Mouse (Mus musculus): ENCODE results near the gene 1700001O22Rik. TPM values are rescaled to one million over a fixed set of nuclear protein-coding genes. Genes with fewer than 3 reads are reported as not detected.

Gene 1700001O22Rik
- polyA plus RNA-seq, 1 experiment, result 1.9 TPM

- DNase-seq (ENCODE audit: low read depth), result no peak
- TF ChIP-seq POLR2A (IDR thresholded peaks at IDR 0.05; ENCODE audit: borderline replicate concordance, extremely low read depth, insufficient read depth, insufficient read length, poor library complexity, severe bottlenecking), result no peak
- TF ChIP-seq CTCF (IDR thresholded peaks at IDR 0.05; ENCODE audit: borderline replicate concordance, extremely low read depth, insufficient read depth, insufficient read length), result no peak
Measured at GRCm38 (mm10) chr2:30810573-30810972, 7.1 kb upstream of the 1700001O22Rik start.

- DNase-seq (ENCODE audit: low read depth), result no peak
- TF ChIP-seq POLR2A (IDR thresholded peaks at IDR 0.05; ENCODE audit: borderline replicate concordance, extremely low read depth, insufficient read depth, insufficient read length, poor library complexity, severe bottlenecking) (no peak), CTCF (IDR thresholded peaks at IDR 0.05; ENCODE audit: borderline replicate concordance, extremely low read depth, insufficient read depth, insufficient read length) (no peak)
Measured at GRCm38 (mm10) chr2:30809503-30809902, 6.0 kb upstream of the 1700001O22Rik start.

DNA sequence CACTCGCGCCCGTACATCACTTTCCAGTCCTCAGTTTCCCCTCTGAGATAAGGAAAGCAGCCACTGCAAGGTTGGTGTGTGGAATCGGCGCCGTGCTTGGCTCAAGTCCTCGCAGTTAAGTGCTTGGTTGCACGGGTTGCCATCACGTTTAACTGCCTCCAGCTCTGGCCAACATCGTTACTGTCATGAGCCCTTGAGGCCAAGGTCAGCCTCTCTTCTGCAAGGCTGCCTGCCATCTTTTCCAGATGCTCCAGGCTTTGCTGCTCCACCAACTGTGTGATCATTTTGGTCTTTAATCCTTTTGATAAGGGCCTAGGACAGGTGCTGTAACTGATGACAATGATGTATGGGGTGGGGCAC, 4.8 kb upstream of the 1700001O22Rik start:
- TF ChIP-seq CTCF (IDR thresholded peaks at IDR 0.05; ENCODE audit: borderline replicate concordance, extremely low read depth, insufficient read depth, insufficient read length) (no peak), POLR2A (IDR thresholded peaks at IDR 0.05; ENCODE audit: borderline replicate concordance, extremely low read depth, insufficient read depth, insufficient read length, poor library complexity, severe bottlenecking) (no peak)
- DNase-seq (ENCODE audit: low read depth), result no peak

GRCm38 (mm10) chr2:30807648-30808295, 4.3 kb upstream of the 1700001O22Rik start, which contains the start of gene Ntmt1:
Gene Ntmt1 (plus strand): TSS chr2:30807826.
- TF ChIP-seq CTCF (IDR thresholded peaks at IDR 0.05; ENCODE audit: borderline replicate concordance, extremely low read depth, insufficient read depth, insufficient read length) (no peak), POLR2A (IDR thresholded peaks at IDR 0.05; ENCODE audit: borderline replicate concordance, extremely low read depth, insufficient read depth, insufficient read length, poor library complexity, severe bottlenecking) (peak; percentile 83; the same call in 1 of the 2 replicates)
- peak; percentile 100 for DNase-seq (ENCODE audit: low read depth)

DNA sequence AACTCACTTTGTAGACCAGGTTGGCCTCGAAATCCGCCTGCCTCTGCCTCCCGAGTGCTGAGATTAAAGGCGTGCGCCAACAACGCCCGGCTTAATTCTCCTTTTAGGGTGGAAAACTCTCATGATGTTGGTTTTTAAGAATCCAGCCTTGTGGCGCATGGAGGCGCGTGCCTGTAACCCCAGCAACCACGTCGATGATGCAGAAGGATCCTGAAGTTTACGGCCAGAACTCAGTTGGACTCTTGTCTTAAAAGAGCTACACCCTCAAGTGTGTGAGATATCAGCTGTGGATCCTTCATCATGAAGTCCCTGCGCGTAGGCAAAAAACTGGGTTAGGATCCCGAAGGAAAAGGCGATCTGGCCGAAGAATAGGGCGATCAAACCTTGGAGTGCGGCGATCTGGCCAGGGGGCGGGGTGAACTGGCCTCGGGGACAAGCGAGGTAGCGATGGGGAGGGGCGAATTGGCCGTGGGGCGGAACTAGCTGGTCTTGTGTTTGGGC, 3.7 kb upstream of the 1700001O22Rik start:
- TF ChIP-seq POLR2A (IDR thresholded peaks at IDR 0.05; ENCODE audit: borderline replicate concordance, extremely low read depth, insufficient read depth, insufficient read length, poor library complexity, severe bottlenecking) (no peak), CTCF (IDR thresholded peaks at IDR 0.05; ENCODE audit: borderline replicate concordance, extremely low read depth, insufficient read depth, insufficient read length) (no peak)
- no peak for DNase-seq (ENCODE audit: low read depth)

GRCm38 (mm10) chr2:30805983-30806382, 2.5 kb upstream of the 1700001O22Rik start:
- TF ChIP-seq CTCF (IDR thresholded peaks at IDR 0.05; ENCODE audit: borderline replicate concordance, extremely low read depth, insufficient read depth, insufficient read length) (no peak), POLR2A (IDR thresholded peaks at IDR 0.05; ENCODE audit: borderline replicate concordance, extremely low read depth, insufficient read depth, insufficient read length, poor library complexity, severe bottlenecking) (no peak)
- DNase-seq (ENCODE audit: low read depth), result peak; percentile 40

DNA sequence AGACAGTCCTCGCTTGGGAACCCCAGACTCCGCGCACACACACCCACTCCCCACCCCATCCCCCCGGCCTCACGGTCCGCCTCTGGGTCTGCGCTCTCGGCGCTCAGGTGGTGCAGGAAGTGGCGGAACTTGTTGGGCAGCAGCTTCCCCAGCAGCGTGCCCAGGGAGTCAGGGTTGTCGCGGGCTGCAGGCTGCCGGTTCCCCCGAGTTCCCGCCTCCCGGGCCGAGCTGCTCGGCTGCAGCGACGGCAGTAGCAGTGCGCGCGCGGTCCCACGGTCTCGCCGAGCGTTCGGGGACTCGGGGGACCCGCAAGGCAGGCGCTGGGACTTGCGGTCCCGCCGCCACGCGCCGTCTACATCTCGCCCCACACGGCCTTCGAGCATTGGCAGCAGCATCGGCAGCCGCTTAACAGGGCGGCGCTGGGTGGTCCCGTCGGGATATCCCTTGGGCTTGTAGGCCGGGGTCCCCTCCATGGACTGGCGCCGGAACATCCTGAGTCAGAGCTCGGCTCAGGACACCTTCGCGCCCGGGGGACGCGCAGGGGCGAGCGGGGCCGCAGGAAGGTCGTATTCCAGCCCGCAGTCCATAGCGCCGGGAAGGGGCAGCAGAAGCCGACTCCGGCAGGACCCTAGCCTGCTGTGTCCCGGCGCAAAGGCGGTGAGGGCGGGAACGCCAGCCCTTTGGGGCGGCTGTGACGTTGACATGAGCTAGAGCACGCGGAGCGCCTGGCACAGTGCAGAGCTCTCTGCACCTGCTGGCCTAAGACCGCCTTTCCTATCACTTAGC, 2.2 kb downstream of the 1700001O22Rik start:
- DNase-seq (ENCODE audit: low read depth), result peak; percentile 65
- TF ChIP-seq POLR2A (IDR thresholded peaks at IDR 0.05; ENCODE audit: borderline replicate concordance, extremely low read depth, insufficient read depth, insufficient read length, poor library complexity, severe bottlenecking) (no peak), CTCF (IDR thresholded peaks at IDR 0.05; ENCODE audit: borderline replicate concordance, extremely low read depth, insufficient read depth, insufficient read length) (no peak)

DNA sequence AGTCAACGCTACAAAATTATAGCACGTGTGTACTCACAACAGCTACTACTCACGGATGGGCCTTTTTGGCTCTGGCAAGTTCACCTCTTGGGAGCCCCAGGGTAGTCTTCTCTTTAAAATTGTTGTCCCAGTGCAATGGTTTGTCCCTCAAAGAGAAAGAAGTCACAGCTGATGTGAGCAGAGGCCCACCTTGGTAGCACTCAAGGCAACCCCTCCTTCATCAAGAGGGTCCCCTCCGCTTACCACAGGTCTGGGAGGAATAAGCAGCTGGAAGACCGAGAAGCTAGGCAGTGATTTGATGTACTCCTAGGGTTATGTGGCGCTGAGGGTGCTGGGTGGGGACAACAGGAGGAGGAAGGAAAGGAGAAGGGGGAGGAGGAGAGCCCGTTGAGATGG, 2.8 kb downstream of the 1700001O22Rik start:
- no peak for DNase-seq (ENCODE audit: low read depth)
- TF ChIP-seq POLR2A (IDR thresholded peaks at IDR 0.05; ENCODE audit: borderline replicate concordance, extremely low read depth, insufficient read depth, insufficient read length, poor library complexity, severe bottlenecking) (no peak), CTCF (IDR thresholded peaks at IDR 0.05; ENCODE audit: borderline replicate concordance, extremely low read depth, insufficient read depth, insufficient read length) (no peak)

- no peak for TF ChIP-seq POLR2A (IDR thresholded peaks at IDR 0.05; ENCODE audit: borderline replicate concordance, extremely low read depth, insufficient read depth, insufficient read length, poor library complexity, severe bottlenecking)
- no peak for TF ChIP-seq CTCF (IDR thresholded peaks at IDR 0.05; ENCODE audit: borderline replicate concordance, extremely low read depth, insufficient read depth, insufficient read length)
- no peak for DNase-seq (ENCODE audit: low read depth)
Measured at GRCm38 (mm10) chr2:30799456-30799855, 4.0 kb downstream of the 1700001O22Rik start.

GRCm38 (mm10) chr2:30796382-30796781, 7.1 kb downstream of the 1700001O22Rik start:
- DNase-seq (ENCODE audit: low read depth), result peak; percentile 98
- TF ChIP-seq CTCF (IDR thresholded peaks at IDR 0.05; ENCODE audit: borderline replicate concordance, extremely low read depth, insufficient read depth, insufficient read length), result no peak
- TF ChIP-seq POLR2A (IDR thresholded peaks at IDR 0.05; ENCODE audit: borderline replicate concordance, extremely low read depth, insufficient read depth, insufficient read length, poor library complexity, severe bottlenecking), result no peak

DNA sequence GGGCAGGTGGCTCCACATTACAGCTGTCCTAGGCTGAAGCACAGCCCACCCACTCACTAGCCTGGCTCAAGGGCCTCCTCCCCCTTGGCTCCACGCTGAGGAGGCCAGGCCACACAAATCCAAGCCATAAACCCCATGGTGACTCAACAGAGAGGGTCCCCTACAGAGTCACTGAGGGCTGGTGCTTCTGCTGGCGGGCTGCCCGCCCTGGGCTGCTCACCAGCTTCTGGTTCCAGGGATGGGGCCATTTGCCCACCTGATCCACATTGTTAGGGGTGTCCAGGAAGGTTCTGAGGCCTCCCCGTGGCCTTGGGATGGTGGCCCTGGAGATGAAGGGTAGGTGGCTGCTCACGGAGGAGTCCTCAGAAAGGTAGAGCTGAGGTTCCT, 7.6 kb downstream of the 1700001O22Rik start:
- TF ChIP-seq CTCF (IDR thresholded peaks at IDR 0.05; ENCODE audit: borderline replicate concordance, extremely low read depth, insufficient read depth, insufficient read length) (no peak), POLR2A (IDR thresholded peaks at IDR 0.05; ENCODE audit: borderline replicate concordance, extremely low read depth, insufficient read depth, insufficient read length, poor library complexity, severe bottlenecking) (no peak)
- peak; percentile 28 for DNase-seq (ENCODE audit: low read depth)
